Mouse (Mus musculus) right cerebral cortex, postnatal 36 days (tissue): Measurements from ENCODE around the gene Fam186a.

ENCODE experiments used
- DNase-seq, 2 experiments: peaks; one replicate each; pipeline ENCODE4 v3.0.0; 2022; ENCODE audit warnings: low spot score in 2 of 2, mixed read lengths in 1 of 2

Gene Fam186a

GRCm38 (mm10) chr15:99872543-99872942 is 94.3 kb downstream of the Fam186a start:
- no peak for DNase-seq
